Mouse (Mus musculus): ENCODE measurements around the gene Plxnc1. TPM values are rescaled to one million over a fixed set of nuclear protein-coding genes. Genes with fewer than 3 reads are reported as not detected.

The Plxnc1 gene
- polyA plus RNA-seq, 1 experiment from 2014 or later = 6.7 TPM

DNA sequence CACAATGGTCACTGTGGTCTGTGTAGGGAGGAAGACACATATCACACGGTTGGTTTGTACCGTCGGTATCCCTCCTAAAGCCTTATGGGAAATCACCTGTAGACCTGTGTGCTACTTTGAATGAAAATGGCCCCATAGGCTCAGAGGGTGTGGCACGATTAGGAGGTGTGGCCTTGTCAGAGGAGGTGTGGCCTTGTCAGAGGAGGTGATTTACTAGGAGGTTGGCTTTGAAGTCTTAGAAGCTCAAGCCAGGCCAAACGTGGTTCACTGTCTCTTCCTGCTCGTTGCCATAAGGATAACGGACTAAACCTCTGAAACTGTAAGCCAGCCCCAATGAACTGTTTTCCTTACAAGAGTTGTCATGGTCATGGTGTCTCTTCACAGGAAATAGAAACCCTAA lies 73.5 kb downstream of the Plxnc1 start:
- Histone ChIP-seq H3K9ac (no peak overlapping the region), H3K9me3 (replicated peaks) (peaks cover 6% of the 10 kb centered on the region; the same call in 1 of the 2 replicates), H3K4me2 (no peak overlapping the region), H3K36me3 (peaks cover 8% of the 10 kb centered on the region; the same call in 1 of the 2 replicates), H3K4me3 (no peak overlapping the region), H3K4me1 (replicated peaks) (no peaks in the 10 kb centered on the region; the same call in 1 of the 2 replicates), H3K27ac (ENCODE audit: poor library complexity, severe bottlenecking) (no peak overlapping the region), H3K27me3 (replicated peaks) (no peaks in the 10 kb centered on the region)
- ATAC-seq (ENCODE audit: insufficient number of reproducible peaks, low FRiP score) = no peak
- 87% methylated on average over 7 of the region's 7 CpGs for WGBS

DNA sequence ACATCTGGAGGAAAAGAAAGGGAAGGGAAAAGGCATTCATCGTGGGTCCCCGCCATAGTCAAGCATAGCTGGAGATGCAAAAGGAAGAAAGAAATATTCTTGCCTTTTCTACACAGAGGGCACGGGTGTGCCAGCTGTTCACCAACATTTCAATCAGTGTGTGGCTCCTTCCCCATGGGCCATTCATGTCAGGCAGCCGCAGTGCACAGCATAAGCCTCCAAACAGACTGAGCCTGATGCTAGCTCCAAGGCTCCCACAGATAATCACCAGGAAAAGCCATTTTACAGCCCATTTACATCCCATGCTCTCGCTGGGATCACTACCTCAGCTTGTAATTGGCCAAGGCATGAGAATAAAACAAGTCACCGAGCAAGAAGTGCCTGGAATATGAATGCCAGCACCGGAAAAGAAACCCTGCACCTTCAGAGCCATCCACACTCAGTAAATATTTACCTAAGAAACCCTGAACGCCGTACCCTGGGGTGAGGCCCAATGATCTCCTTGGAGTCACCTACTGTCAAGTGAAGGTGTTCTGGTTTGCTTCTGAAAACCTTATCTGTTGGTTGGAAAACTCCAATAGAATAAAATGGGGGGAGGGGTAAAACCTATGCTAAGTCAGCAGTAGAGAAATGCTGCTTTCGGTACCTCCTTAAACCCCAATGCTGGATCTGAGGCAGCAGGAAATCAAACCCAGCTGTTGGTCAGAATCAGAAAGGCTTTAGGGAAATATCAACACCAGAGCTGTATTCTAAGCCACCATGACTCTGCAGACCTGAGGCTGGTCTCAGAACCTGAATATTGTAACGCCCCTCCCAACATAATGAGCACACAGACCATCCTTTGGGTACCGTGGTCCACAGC lies 77.4 kb downstream of the Plxnc1 start:
- no peak overlapping the region for H3K4me2 ChIP-seq
- no peak for ATAC-seq (ENCODE audit: insufficient number of reproducible peaks, low FRiP score)
- H3K27me3 ChIP-seq (replicated peaks) = no peaks in the 10 kb centered on the region
- peaks cover 11% of the 10 kb centered on the region; the same call in 1 of the 2 replicates for H3K36me3 ChIP-seq
- 72% methylated on average over 12 of the region's 12 CpGs for WGBS
- H3K27ac ChIP-seq (ENCODE audit: poor library complexity, severe bottlenecking) = no peak overlapping the region
- no peaks in the 10 kb centered on the region; the same call in 1 of the 2 replicates for H3K4me1 ChIP-seq (replicated peaks)
- H3K9me3 ChIP-seq (replicated peaks) = peaks cover 6% of the 10 kb centered on the region; the same call in 1 of the 2 replicates
- H3K4me3 ChIP-seq = no peak overlapping the region
- H3K9ac ChIP-seq = no peak overlapping the region

GRCm38 (mm10) chr10:94865206-94865605 lies 79.4 kb downstream of the Plxnc1 start:
- Histone ChIP-seq H3K27ac (ENCODE audit: poor library complexity, severe bottlenecking) (no peak overlapping the region), H3K4me3 (no peak overlapping the region), H3K4me1 (replicated peaks) (no peaks in the 10 kb centered on the region; the same call in 1 of the 2 replicates), H3K27me3 (replicated peaks) (no peaks in the 10 kb centered on the region), H3K36me3 (peaks cover 16% of the 10 kb centered on the region), H3K4me2 (peak overlapping the region; percentile 20; the same call in 1 of the 2 replicates), H3K9me3 (replicated peaks) (no peaks in the 10 kb centered on the region), H3K9ac (no peak overlapping the region)
- 44% methylated on average over 9 of the region's 9 CpGs for WGBS
- ATAC-seq (ENCODE audit: insufficient number of reproducible peaks, low FRiP score) = no peak

- peaks cover 22% of the 10 kb centered on the region for H3K36me3 ChIP-seq
- no peak overlapping the region for H3K9ac ChIP-seq
- no peaks in the 10 kb centered on the region; the same call in 1 of the 2 replicates for H3K4me1 ChIP-seq (replicated peaks)
- no peaks in the 10 kb centered on the region for H3K27me3 ChIP-seq (replicated peaks)
- no peak overlapping the region for H3K27ac ChIP-seq (ENCODE audit: poor library complexity, severe bottlenecking)
- no peak for ATAC-seq (ENCODE audit: insufficient number of reproducible peaks, low FRiP score)
- WGBS = 79% methylated on average over 9 of the region's 9 CpGs
- H3K4me2 ChIP-seq = no peak overlapping the region
- no peaks in the 10 kb centered on the region for H3K9me3 ChIP-seq (replicated peaks)
- H3K4me3 ChIP-seq = no peak overlapping the region
Measured at GRCm38 (mm10) chr10:94864199-94864928, 80.3 kb downstream of the Plxnc1 start.

DNA sequence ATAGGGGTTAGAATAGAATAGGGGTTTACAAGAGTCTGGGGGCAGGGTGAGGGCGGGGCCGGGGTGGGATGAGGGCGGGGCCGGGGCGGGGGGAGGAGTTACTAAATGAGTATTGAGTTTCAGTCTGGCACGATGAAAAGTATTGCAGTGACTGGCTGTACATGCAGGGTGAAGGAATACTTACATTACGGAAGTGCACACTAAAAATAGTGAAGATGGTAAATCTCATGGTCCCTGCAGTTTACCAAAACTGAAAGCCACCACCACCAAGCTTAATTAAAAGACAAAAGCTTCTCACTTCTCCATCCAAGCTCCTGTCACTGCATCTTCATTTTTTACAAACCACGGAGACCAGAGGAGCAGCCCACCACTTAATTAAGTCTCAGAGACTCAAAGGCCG lies 81.4 kb downstream of the Plxnc1 start:
- ATAC-seq (ENCODE audit: insufficient number of reproducible peaks, low FRiP score) = no peak
- peaks cover 22% of the 10 kb centered on the region for H3K36me3 ChIP-seq
- H3K9ac ChIP-seq = no peak overlapping the region
- no peak overlapping the region for H3K4me3 ChIP-seq
- H3K9me3 ChIP-seq (replicated peaks) = no peaks in the 10 kb centered on the region
- no peak overlapping the region for H3K4me2 ChIP-seq
- no peak overlapping the region for H3K27ac ChIP-seq (ENCODE audit: poor library complexity, severe bottlenecking)
- no peaks in the 10 kb centered on the region for H3K27me3 ChIP-seq (replicated peaks)
- WGBS = 79% methylated on average over 9 of the region's 9 CpGs
- H3K4me1 ChIP-seq (replicated peaks) = no peaks in the 10 kb centered on the region; the same call in 1 of the 2 replicates

GRCm38 (mm10) chr10:94860870-94861269 lies 83.8 kb downstream of the Plxnc1 start:
- H3K4me1 ChIP-seq (replicated peaks) = no peaks in the 10 kb centered on the region
- ATAC-seq (ENCODE audit: insufficient number of reproducible peaks, low FRiP score) = no peak
- no peaks in the 10 kb centered on the region for H3K27me3 ChIP-seq (replicated peaks)
- H3K4me3 ChIP-seq = no peak overlapping the region
- H3K9me3 ChIP-seq (replicated peaks) = no peaks in the 10 kb centered on the region
- peaks cover 20% of the 10 kb centered on the region for H3K36me3 ChIP-seq
- H3K9ac ChIP-seq = no peak overlapping the region
- H3K4me2 ChIP-seq = no peak overlapping the region
- 87% methylated on average over 4 of the region's 4 CpGs for WGBS
- H3K27ac ChIP-seq (ENCODE audit: poor library complexity, severe bottlenecking) = no peak overlapping the region

- H3K9ac ChIP-seq = no peak overlapping the region
- no peaks in the 10 kb centered on the region for H3K9me3 ChIP-seq (replicated peaks)
- peaks cover 17% of the 10 kb centered on the region for H3K36me3 ChIP-seq
- ATAC-seq (ENCODE audit: insufficient number of reproducible peaks, low FRiP score) = no peak
- no peak overlapping the region for H3K27ac ChIP-seq (ENCODE audit: poor library complexity, severe bottlenecking)
- H3K4me2 ChIP-seq = no peak overlapping the region
- H3K4me1 ChIP-seq (replicated peaks) = no peaks in the 10 kb centered on the region
- 52% methylated on average over 6 of the region's 6 CpGs for WGBS
- H3K27me3 ChIP-seq (replicated peaks) = no peaks in the 10 kb centered on the region
- no peak overlapping the region for H3K4me3 ChIP-seq
Measured at GRCm38 (mm10) chr10:94858277-94859033, 86.2 kb downstream of the Plxnc1 start.

DNA sequence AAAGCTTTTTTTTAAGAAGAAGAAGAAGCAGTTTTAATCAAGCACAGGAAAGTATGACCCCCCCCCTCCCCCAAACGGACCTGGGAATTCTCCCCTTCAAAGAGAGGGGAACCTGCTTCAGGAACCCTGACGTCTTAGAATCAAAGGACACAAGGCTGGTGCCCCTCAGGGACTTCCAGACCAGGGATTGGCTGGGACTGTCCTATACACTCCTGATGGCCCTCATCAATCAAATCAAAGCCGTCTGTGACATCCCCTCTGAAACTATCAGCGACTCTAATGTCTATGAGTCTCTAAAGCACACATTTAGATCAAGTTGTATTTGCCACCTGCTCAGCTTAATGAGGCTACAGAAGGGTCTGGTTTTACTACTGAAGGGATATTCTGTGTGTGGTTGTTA lies 94.1 kb downstream of the Plxnc1 start:
- Histone ChIP-seq H3K27me3 (replicated peaks) (no peaks in the 10 kb centered on the region; the same call in 1 of the 2 replicates), H3K36me3 (peaks cover 2% of the 10 kb centered on the region; the same call in 1 of the 2 replicates), H3K4me1 (replicated peaks) (no peaks in the 10 kb centered on the region), H3K4me3 (no peak overlapping the region), H3K4me2 (no peak overlapping the region), H3K9me3 (replicated peaks) (no peaks in the 10 kb centered on the region), H3K27ac (ENCODE audit: poor library complexity, severe bottlenecking) (no peak overlapping the region), H3K9ac (no peak overlapping the region)
- ATAC-seq (ENCODE audit: insufficient number of reproducible peaks, low FRiP score) = no peak
- WGBS = 56% methylated on average over 4 of the region's 4 CpGs

- 82% methylated on average over 9 of the region's 9 CpGs for WGBS
- no peak for ATAC-seq (ENCODE audit: insufficient number of reproducible peaks, low FRiP score)
- no peak overlapping the region for H3K4me2 ChIP-seq
- no peak overlapping the region for H3K27ac ChIP-seq (ENCODE audit: poor library complexity, severe bottlenecking)
- H3K36me3 ChIP-seq = peaks cover 2% of the 10 kb centered on the region; the same call in 1 of the 2 replicates
- no peak overlapping the region for H3K9ac ChIP-seq
- H3K4me3 ChIP-seq = no peak overlapping the region
- H3K4me1 ChIP-seq (replicated peaks) = no peaks in the 10 kb centered on the region
- H3K9me3 ChIP-seq (replicated peaks) = no peaks in the 10 kb centered on the region
- H3K27me3 ChIP-seq (replicated peaks) = no peaks in the 10 kb centered on the region; the same call in 1 of the 2 replicates
Measured at GRCm38 (mm10) chr10:94849930-94850329, 94.7 kb downstream of the Plxnc1 start.

DNA sequence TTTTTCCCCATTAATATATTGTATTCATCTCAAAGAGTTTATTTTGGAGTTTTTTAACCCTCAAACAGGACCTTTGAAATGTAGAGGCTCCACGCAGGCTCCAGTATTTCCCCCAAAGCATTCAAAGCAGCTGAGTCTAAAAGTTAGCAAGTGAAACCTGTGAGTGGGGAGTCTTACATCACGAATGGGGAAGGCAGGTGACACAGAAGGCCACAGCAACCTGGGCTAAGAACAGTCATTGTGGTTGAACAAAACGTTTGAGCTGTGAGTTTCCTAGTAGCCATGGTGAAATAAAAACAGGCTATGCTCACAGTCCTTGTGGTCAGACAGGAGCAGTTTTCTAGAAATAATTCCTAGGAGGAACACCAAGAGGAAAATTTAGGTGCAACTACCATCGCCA lies 95.3 kb downstream of the Plxnc1 start:
- Histone ChIP-seq H3K4me2 (no peak overlapping the region), H3K9ac (no peak overlapping the region), H3K4me1 (replicated peaks) (no peaks in the 10 kb centered on the region), H3K36me3 (peaks cover 2% of the 10 kb centered on the region; the same call in 1 of the 2 replicates), H3K27ac (ENCODE audit: poor library complexity, severe bottlenecking) (no peak overlapping the region), H3K9me3 (replicated peaks) (no peaks in the 10 kb centered on the region), H3K27me3 (replicated peaks) (no peaks in the 10 kb centered on the region; the same call in 1 of the 2 replicates), H3K4me3 (no peak overlapping the region)
- ATAC-seq (ENCODE audit: insufficient number of reproducible peaks, low FRiP score) = no peak
- 80% methylated on average over 4 of the region's 4 CpGs for WGBS
